Mouse (Mus musculus) R1 (cell line): Measurements from ENCODE around the gene Ttll7.

Experiments
- DNase-seq: peaks from one replicate; pipeline ENCODE4 v3.0.0-alpha.2; 2018; ENCODE audit warnings: low read depth, low spot score

The Ttll7 gene

GRCm38 (mm10) chr3:146913107-146913506 lies 60.9 kb downstream of the Ttll7 start:
- DNase-seq = no peak

- peak; percentile 76 for DNase-seq
Observed at GRCm38 (mm10) chr3:146914798-146915197, 62.6 kb downstream of the Ttll7 start.

GRCm38 (mm10) chr3:146917891-146918290 lies 65.7 kb downstream of the Ttll7 start:
- no peak for DNase-seq

- peak; percentile 65 for DNase-seq
Observed at GRCm38 (mm10) chr3:146918323-146918722, 66.2 kb downstream of the Ttll7 start.

GRCm38 (mm10) chr3:146927311-146928015 lies 75.3 kb downstream of the Ttll7 start:
- DNase-seq = no peak

- DNase-seq = no peak
Observed at GRCm38 (mm10) chr3:146928141-146928540, 76.0 kb downstream of the Ttll7 start.

- no peak for DNase-seq
Observed at GRCm38 (mm10) chr3:146929011-146929410, 76.8 kb downstream of the Ttll7 start.

- no peak for DNase-seq
Observed at GRCm38 (mm10) chr3:146931190-146931589, 79.0 kb downstream of the Ttll7 start.

GRCm38 (mm10) chr3:146932506-146932905 lies 80.3 kb downstream of the Ttll7 start:
- no peak for DNase-seq

GRCm38 (mm10) chr3:146936888-146937287 lies 84.7 kb downstream of the Ttll7 start:
- no peak for DNase-seq

- DNase-seq = peak; percentile 54
Observed at GRCm38 (mm10) chr3:146939391-146940250, 87.5 kb downstream of the Ttll7 start.

- DNase-seq = peak; percentile 21
Observed at GRCm38 (mm10) chr3:146943101-146943500, 90.9 kb downstream of the Ttll7 start.

GRCm38 (mm10) chr3:146945342-146945741 lies 93.2 kb downstream of the Ttll7 start:
- DNase-seq = no peak

- DNase-seq = peak; percentile 76
Observed at GRCm38 (mm10) chr3:146945887-146946286, 93.7 kb downstream of the Ttll7 start.

GRCm38 (mm10) chr3:146946641-146947040 lies 94.5 kb downstream of the Ttll7 start:
- no peak for DNase-seq

- DNase-seq = no peak
Observed at GRCm38 (mm10) chr3:146956792-146957191, 104.6 kb downstream of the Ttll7 start.

GRCm38 (mm10) chr3:146962838-146963237 lies 110.7 kb downstream of the Ttll7 start:
- no peak for DNase-seq

- no peak for DNase-seq
Observed at GRCm38 (mm10) chr3:146964384-146964783, 112.2 kb downstream of the Ttll7 start.

- DNase-seq = no peak
Observed at GRCm38 (mm10) chr3:146967242-146967641, 115.1 kb downstream of the Ttll7 start.

GRCm38 (mm10) chr3:146967834-146968233 lies 115.7 kb downstream of the Ttll7 start:
- no peak for DNase-seq

GRCm38 (mm10) chr3:146978272-146978671 lies 126.1 kb downstream of the Ttll7 start:
- no peak for DNase-seq

- peak; percentile 69 for DNase-seq
Observed at GRCm38 (mm10) chr3:146993834-146994669, 141.9 kb downstream of the Ttll7 start.
